Mouse (Mus musculus) embryo, embryonic 10.5 days (tissue): Measurements from ENCODE around the gene Elavl3.

Source experiments
- DNase-seq: peaks from one replicate; pipeline ENCODE4 v3.0.0-alpha.2; 2015; ENCODE audit warnings: low spot score

Gene Elavl3

DNA sequence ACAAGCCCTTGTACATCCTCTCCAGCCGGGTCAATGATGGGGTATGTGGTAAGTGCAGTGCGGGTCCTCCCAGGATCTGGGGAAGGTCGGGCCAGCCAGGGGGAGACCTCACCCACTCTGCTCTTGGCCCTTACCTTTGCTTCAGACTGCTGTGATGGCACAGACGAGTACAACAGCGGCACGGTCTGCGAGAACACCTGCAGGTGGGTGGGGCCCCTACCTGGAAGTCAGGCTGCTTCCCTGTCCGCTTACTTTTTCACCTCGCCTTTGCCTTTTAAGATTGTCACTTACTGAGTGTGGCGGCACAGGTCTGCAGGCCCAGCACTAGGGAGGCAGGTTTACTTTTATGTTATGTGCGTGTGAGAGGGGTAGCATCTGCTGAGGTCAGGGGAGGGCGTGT lies 47.3 kb downstream of the Elavl3 start:
- DNase-seq = no peak

DNA sequence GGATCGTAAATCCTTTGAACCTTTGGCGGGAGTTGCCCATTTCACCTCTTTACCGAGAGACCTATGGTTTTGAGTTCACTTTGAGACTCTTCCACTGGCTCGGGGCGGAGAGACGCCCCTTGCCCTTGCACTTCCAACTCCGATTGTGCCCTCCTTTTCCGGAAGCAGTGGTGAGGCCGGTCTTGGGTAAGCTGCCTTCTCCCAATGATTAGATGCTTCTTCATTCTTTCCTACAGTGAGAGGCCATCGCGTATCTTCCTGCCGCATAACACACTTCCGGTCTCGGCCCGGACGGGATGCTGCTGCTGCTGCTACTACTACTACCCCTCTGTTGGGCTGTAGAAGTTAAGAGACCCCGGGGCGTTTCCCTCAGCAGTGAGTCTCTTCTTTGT lies 48.7 kb downstream of the Elavl3 start:
- peak; percentile 64 for DNase-seq

DNA sequence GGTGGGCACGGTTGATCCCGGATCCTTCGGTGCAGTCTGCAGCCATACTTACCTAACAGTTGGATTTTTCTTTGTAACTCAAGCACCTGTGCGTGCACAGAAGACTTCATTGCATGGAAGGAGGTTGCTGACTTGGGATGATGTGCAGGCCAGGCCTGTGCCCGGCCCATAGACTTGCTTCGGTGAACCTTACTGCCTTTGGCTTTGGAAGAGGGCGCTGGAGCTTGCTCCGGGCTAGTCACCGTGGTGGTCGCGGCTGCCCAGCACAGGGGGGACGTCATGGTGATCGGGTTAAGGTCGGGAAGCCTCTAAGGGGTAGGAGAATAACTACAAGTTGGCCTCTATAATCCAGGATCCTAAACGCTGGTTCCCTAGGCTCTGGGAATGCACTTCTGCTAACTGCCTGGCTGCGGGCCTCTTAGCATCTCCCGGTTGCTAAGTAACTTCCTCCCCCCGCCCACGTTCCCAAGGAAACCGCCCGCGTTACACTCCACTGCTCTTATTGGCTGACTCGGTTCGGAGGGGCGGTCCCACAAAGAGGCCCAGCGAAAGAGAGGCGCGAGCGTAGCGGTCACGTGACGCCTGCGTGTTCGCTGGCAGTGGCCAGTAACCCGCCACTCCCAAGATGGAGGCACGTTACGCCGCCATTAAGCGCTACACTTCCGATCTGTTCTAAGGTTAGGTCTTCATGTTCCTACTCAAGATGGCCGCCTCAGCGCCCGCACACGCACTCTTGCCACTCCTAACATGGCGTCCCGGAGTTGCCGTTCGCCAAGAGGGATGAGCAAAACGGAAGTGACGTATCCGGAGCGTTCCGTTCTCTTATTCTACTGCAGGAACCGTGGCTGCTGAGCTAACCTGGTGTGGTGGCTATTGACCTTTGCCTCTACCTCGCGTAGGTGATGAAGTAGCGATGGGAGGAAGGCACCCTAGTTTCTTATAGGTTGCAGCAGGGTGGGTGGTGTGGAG lies 49.3 kb downstream of the Elavl3 start, which contains the start of the genes Ccdc151 and Prkcsh:
Gene Ccdc151, minus strand, starts transcription at position 441 of the 969 bp plus-strand sequence.
Gene Prkcsh, plus strand, starts transcription at position 613 of the 969 bp plus-strand sequence.
- DNase-seq = peak; percentile 100

DNA sequence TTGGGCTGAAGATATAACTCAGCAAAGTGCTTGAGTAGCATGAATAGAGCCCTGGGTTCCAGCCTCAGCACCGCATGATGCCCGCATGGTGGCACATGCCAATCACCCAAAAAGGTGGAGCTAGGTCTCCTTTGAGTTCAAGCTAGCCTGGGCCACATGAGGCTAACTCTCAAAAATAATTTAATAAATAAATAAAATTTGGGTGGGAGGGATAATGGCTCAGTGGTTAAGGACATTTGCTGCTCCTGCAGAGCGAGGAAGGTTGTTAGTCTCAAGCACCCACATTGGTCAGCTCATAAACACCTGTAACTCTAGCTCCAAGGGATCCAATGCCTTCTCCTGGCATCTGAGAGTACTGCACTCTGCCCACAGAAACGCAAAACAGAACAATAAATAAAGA lies 50.2 kb downstream of the Elavl3 start:
- no peak for DNase-seq

- DNase-seq = no peak
Observed at GRCm38 (mm10) chr9:22000296-22000695, 51.5 kb downstream of the Elavl3 start.

DNA sequence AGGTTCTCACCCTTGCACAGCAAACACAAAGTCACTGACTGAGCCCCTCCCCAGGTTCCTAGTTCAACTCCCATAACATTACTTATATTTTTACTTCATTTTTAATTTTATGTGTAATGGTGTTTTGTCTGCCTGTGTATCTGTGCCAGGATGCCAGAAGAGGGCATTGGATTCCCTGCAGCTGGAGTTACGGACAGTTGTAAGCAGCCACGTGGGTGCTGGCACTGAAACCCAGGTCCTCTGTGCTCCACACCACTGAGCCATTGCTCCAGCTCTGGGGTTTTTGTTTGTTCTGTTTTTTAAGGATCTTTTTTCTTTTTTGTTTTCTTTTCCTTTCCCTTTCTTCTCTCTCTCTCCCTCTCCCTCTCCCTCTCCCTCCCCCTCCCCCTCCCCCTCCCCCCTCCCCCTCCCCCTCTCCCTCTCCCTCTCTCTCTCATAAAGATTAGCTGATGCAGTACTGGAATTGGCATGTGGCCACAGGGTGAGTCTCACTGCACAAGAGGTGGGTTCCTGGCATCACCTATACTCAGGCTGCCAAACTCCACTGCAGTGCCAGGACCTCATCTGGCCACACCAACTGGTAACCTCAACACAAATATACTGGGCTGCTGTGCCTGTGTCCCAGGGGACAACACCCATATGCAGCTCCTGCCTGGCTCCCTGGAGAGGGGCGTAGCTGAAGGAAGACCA lies 55.5 kb downstream of the Elavl3 start:
- DNase-seq = no peak

DNA sequence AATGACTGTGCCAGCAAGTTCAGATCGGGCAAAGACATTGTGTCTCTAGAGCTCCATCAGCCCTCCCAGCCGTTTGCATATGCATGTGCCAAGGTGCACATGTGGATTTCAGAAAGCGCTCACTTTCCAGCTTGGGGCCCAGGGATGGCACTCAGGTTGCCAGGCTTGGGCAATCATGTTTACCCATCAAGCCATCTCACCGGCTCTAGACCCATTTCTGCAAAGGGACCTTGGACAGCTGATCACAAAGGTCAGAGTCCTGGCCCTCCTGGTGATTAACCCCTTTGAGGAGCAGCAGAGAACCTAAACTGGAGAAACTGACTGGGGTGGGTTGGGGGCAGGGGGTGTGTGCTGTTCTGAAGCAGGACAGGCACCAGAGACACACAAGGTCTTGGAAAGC lies 59.6 kb downstream of the Elavl3 start:
- no peak for DNase-seq

GRCm38 (mm10) chr9:21989230-21990110 lies 62.4 kb downstream of the Elavl3 start, which contains the start of gene Rgl3:
TSS of gene Rgl3 (minus strand) at chr9:21989446.
- DNase-seq = peak; percentile 66

GRCm38 (mm10) chr9:21988421-21989101 lies 63.3 kb downstream of the Elavl3 start:
- DNase-seq = peak; percentile 40

DNA sequence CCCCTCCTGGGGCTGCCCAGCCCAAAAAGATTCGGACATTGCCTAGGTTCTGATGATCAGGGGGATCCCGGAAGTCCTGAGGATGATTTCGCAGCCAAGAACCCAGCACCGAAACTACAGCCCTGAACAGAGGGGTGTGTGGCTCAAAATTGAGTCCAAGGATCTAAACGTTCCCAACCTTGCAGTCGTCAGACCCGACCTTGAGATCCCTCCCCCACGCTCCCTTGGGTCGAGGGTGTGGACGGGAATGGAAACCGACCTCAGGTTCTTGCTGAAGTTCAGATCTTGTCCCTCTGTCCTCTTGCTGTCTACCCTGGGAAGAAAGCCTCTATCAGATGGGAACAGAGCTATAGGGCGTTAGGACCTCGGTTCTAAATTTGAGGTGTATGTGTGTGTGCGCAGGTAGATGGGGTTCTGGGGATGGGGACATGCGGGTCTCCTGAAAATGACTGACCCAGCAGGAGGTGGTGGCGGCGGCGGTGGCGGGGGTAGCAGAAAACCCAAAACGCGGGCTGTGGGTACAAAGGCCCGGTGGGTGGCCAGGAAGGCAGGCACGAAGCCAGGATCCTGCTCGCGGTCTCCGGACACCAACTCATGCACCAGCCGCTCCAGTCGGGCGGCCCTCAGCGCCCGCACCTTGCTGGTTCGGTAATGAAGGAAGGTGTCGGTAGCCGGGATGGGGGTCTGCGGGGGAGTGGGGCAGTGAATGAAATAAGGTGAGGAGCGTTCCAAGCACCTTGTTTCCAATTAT lies 64.1 kb downstream of the Elavl3 start:
- no peak for DNase-seq

GRCm38 (mm10) chr9:21983911-21984310 lies 67.9 kb downstream of the Elavl3 start:
- DNase-seq = no peak

DNA sequence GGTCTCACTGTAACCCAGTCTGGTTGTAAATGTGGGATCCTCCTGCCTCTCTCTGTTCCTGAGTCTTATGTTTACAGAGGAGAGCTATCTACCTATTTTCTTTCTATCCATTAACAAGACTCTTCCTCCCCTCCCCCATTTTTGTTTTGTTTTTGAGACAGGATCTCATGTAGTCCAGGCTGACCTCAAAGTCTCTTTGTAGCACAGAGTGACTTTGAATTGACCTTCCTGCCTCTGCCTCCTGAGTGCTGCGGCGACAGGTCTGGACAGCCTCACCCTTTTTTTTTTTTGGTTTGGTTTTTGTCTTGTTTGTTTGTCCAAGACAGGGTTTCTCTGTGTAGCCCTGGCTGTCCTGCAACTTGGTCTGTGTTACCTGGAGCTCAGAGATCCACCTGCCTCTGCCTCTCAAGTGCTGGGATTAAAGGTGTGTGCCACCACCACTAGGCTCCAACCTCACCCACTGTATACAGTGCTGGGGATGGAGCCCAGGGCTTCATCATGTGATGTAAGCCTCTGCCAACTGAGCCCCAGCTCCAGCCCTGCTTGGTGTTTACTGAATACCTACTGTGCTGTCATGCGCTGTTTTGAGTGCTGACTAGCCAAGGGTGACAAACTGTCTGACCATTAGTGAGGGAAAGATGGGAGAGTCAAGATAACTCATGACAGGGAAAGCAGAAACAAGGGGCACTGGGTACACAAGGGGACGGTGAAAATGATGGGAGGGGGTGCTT lies 73.3 kb downstream of the Elavl3 start:
- DNase-seq = no peak

GRCm38 (mm10) chr9:21977972-21978371 lies 73.9 kb downstream of the Elavl3 start:
- no peak for DNase-seq

GRCm38 (mm10) chr9:21977331-21977730 lies 74.5 kb downstream of the Elavl3 start:
- no peak for DNase-seq

DNA sequence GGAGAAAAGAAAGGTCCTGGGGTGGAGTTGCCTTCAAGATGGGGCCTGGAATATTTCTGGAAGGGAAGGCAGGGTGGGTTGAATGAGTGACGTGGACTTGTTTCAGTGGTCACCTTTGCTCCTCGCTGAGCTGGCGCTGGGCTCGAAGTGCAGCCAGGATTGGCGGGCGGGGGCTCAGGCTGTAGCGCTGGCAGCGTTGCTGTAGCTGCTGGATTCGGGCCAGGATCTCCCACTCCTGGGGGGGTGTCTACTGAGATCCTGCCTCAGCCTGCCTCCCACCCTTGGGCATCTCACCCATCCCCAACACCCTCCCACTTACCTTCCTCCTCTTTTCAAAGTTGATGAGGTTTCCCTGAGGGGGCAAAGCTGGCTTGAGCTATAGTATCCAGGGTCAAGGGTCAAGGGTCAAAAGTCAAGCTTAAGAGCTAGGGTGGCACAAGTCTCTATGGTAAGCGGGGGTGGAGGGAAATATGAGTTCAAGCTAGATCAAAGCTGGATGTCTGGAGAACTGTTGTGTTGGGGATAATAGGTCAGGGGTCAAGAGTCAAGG lies 75.1 kb downstream of the Elavl3 start:
- DNase-seq = no peak

- DNase-seq = no peak
Observed at GRCm38 (mm10) chr9:21969304-21969703, 82.5 kb downstream of the Elavl3 start.

GRCm38 (mm10) chr9:21968883-21969282 lies 82.9 kb downstream of the Elavl3 start:
- DNase-seq = no peak
